Mouse (Mus musculus) heart, postnatal 0 days (tissue): ENCODE results near the gene Cep164. TPM values are rescaled to one million over a fixed set of nuclear protein-coding genes. Genes with fewer than 3 reads are reported as not detected.

ENCODE experiments used
- ATAC-seq: fragments of 200-750 bp; cut with Nextera tagmentation; 2 replicates; pipeline ENCODE4 v1.8.0; 2017; ENCODE audit warnings: low read depth, moderate number of reproducible peaks, moderate library complexity; ENCODE audit not compliant: insufficient read depth
- DNase-seq: peaks from one replicate; pipeline ENCODE4 v3.0.0-alpha.2; 2016; ENCODE audit warnings: low spot score
- H3K27ac ChIP-seq: fragments of 300-500 bp; sonication (generic); 2 replicates; pipeline ENCODE4 v1.5.1; 2014; ENCODE audit warnings: low read depth, mild to moderate bottlenecking
- H3K27me3 ChIP-seq: fragments of 300-500 bp; sonication (generic); 2 replicates; pipeline ENCODE4 v1.6.1; 2014; ENCODE audit warnings: low read length, mixed read lengths; ENCODE audit not compliant: control insufficient read depth, insufficient read depth
- H3K36me3 ChIP-seq: fragments of 300-500 bp; sonication (generic); replicated peaks from 2 replicates; pipeline ENCODE4 v1.6.1; 2014; ENCODE audit warnings: low read length, mixed read lengths; ENCODE audit not compliant: control insufficient read depth, insufficient read depth
- H3K4me1 ChIP-seq: fragments of 300-500 bp; sonication (generic); 2 replicates; pipeline ENCODE4 v1.6.1; 2014; ENCODE audit warnings: antibody characterized with exemption; ENCODE audit not compliant: control insufficient read depth, insufficient read depth
- H3K4me2 ChIP-seq: fragments of 300-500 bp; sonication (generic); 2 replicates; pipeline ENCODE4 v1.6.1; 2014; ENCODE audit warnings: low read depth, mild to moderate bottlenecking, low read length, moderate library complexity
- H3K4me3 ChIP-seq: fragments of 300-500 bp; sonication (generic); 2 replicates; pipeline ENCODE4 v1.5.1; 2014; ENCODE audit warnings: low read depth, low read length
- H3K9ac ChIP-seq: fragments of 300-500 bp; sonication (generic); replicated peaks from 2 replicates; pipeline ENCODE4 v1.6.1; 2014; ENCODE audit warnings: low read depth, low read length, mixed read lengths
- H3K9me3 ChIP-seq: fragments of 300-500 bp; sonication (generic); replicated peaks from 2 replicates; pipeline ENCODE4 v1.6.1; 2016; ENCODE audit warnings: low read length; ENCODE audit not compliant: control insufficient read depth
- CTCF ChIP-seq: IDR thresholded peaks from 2 replicates; pipeline ENCODE4 v1.5.1; 2016; ENCODE audit warnings: antibody characterized with exemption, control low read depth, low read depth
- EP300 ChIP-seq: IDR thresholded peaks from 2 replicates; pipeline ENCODE4 v1.6.1; 2016; ENCODE audit warnings: antibody characterized with exemption, low read depth
- WGBS: fragments of 180-500 bp; shearing (Covaris S2); extraction: QIAGEN DNeasy Blood & Tissue Kit; methylation state at CpG from one replicate; pipeline ENCODE4 v1.1.7; 2014; 5-methylcytosine and 5-hydroxymethylcytosine counted together
- polyA plus RNA-seq: library from polyadenylated mRNA; unstranded; fragments of >200 nt; fragmentation: Nextera tagmentation; extraction: Ambion mirVana; gene quantifications from 2 replicates; pipeline ENCODE4 v1.2.1, GENCODE M21; 2015
- total RNA-seq: library from RNA; depleted of rRNA; stranded (reverse); fragments of >200 nt; gene quantifications from 2 replicates; pipeline ENCODE4 v1.2.3, GENCODE M21; 2014; ENCODE audit warnings: low replicate concordance

Gene Cep164
- total and polyA plus RNA-seq, 2 experiments from 2014 or later: 7.0 to 29.8 TPM

DNA sequence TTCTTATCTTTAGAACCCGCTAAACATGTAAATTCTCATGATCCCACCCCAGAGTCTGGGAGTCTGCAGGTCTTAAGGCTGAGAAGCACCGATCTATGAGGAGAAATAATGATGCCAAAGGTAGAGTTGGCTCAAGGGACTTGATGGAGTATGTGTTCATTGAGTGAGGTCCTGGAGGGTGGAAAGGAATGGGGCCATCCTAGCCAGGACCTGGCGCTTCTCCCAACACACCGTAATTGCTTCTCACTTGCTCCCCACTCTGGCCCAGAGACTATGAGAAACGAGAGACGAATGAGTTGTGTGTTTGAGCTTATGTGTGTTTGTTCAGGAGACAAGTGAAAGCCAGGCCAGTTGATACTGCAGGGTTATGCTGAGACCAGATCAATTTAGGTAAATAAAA, 13.0 kb upstream of the Cep164 start:
- Histone ChIP-seq H3K9ac (no peak overlapping the region), H3K36me3 (no peaks in the 10 kb centered on the region), H3K9me3 (no peaks in the 10 kb centered on the region), H3K4me1 (peaks cover 27% of the 10 kb centered on the region), H3K4me3 (0 out of 2 replicates have a peak overlapping the region, but pooled peaks have one; percentile 88), H3K4me2 (peak overlapping the region; percentile 96), H3K27ac (no peak overlapping the region), H3K27me3 (no peaks in the 10 kb centered on the region)
- no peak for ATAC-seq
- WGBS: 77% methylated on average over 6 of the region's 6 CpGs
- TF ChIP-seq EP300 (no peak), CTCF (no peak)
- no peak for DNase-seq

DNA sequence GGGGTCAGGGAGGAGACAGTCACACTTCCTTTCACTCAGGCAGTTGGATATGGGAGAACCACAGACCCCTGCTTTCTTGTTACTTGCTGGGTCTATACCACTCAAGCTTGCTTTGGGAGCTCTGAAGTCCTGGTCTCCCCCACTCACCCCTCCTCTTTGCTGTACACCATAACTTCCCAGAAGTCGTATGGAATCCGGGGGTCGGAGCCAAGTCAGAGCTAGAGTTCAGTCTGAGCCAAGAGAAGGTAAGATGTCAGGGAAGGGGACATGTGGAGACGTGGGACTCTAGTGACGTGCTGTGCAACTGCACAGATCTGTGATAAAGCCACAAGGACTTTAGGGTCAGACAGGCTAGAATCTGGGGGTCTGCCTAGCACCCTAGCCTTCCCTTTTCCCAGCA, 11.8 kb upstream of the Cep164 start:
- Histone ChIP-seq H3K27ac (peak overlapping the region; percentile 74), H3K9ac (peak overlapping the region; percentile 88), H3K9me3 (no peaks in the 10 kb centered on the region), H3K4me1 (peaks cover 27% of the 10 kb centered on the region), H3K4me3 (peak overlapping the region; percentile 88), H3K36me3 (no peaks in the 10 kb centered on the region), H3K4me2 (peak overlapping the region; percentile 96), H3K27me3 (no peaks in the 10 kb centered on the region)
- WGBS: 17% methylated on average over 5 of the region's 5 CpGs
- 0 out of 2 replicates have a peak, but pooled peaks have one; percentile 13 for ATAC-seq
- TF ChIP-seq CTCF (no peak), EP300 (no peak)
- peak; percentile 66 for DNase-seq

DNA sequence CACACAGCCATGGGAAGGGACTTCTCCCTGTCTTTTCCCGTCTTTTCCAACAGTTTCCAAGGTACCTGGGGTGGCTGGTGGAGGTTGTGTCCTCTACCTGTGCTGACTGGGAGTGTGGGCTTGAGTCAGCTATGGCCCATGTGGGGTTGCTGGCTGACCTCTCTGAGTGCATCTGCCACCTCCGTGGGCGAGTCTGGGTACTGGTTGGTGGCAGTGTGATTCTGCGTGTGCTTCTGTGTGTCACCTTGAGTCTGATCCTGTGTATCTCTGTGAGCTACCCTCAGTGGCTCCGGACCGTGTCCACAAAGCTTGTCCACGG, 11.4 kb upstream of the Cep164 start:
- TF ChIP-seq EP300: no peak
- no peak for TF ChIP-seq CTCF
- Histone ChIP-seq H3K9me3 (no peaks in the 10 kb centered on the region), H3K27me3 (no peaks in the 10 kb centered on the region), H3K4me1 (peaks cover 27% of the 10 kb centered on the region), H3K9ac (peak overlapping the region; percentile 88), H3K36me3 (no peaks in the 10 kb centered on the region), H3K4me2 (peak overlapping the region; percentile 96), H3K4me3 (peak overlapping the region; percentile 88), H3K27ac (peak overlapping the region; percentile 74)
- DNase-seq (no peak), ATAC-seq (0 out of 2 replicates have a peak, but pooled peaks have one; percentile 7)
- whole genome bisulfite sequencing: 31% methylated on average over 7 of the region's 7 CpGs

DNA sequence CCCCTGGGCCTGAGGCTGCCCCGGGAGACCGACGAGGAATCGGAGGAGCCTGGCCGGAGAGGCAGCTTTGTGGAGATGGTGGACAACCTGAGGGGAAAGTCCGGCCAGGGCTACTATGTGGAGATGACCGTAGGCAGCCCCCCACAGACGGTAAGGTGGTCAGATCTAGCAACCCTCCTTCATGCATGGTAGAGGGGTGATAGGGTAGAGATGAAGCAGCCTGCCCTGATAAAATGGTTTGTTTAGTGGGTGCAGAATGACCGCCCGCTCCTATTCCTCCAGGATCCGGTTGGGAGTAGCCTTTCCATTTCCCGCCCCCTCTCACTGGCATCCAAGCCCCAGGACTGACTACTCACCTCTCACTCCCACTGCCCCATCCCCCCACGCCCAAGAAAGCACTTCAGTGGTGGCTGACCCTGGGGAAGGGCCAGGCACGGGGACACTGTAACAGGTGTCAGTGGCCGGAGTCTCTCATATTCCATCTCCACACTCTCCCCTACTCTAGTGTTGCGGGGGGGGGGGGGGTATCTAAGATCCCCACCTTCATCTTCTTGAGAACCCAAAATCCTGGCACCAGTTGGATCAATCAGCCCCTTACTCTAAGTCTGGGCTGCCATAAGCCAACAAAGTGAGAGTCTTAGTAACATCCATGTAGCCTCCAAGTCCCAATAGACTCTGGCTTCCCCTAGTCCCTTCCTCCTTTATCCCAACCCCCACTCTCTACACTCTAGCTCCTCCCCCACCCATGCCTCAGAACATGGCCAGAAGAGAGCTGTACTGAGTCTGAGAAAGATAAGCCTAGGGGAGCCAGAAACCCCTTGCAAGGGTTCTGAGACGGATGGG, 10.9 kb upstream of the Cep164 start:
- Histone ChIP-seq H3K4me2 (peak overlapping the region; percentile 96), H3K9ac (peak overlapping the region; percentile 88), H3K9me3 (no peaks in the 10 kb centered on the region), H3K27me3 (no peaks in the 10 kb centered on the region), H3K27ac (peak overlapping the region; percentile 74), H3K36me3 (no peaks in the 10 kb centered on the region), H3K4me1 (peaks cover 27% of the 10 kb centered on the region), H3K4me3 (peak overlapping the region; percentile 88)
- 6% methylated on average over 17 of the region's 17 CpGs for WGBS
- no peak for TF ChIP-seq CTCF
- TF ChIP-seq EP300: no peak
- ATAC-seq (peak; percentile 50), DNase-seq (peak; percentile 31)

DNA sequence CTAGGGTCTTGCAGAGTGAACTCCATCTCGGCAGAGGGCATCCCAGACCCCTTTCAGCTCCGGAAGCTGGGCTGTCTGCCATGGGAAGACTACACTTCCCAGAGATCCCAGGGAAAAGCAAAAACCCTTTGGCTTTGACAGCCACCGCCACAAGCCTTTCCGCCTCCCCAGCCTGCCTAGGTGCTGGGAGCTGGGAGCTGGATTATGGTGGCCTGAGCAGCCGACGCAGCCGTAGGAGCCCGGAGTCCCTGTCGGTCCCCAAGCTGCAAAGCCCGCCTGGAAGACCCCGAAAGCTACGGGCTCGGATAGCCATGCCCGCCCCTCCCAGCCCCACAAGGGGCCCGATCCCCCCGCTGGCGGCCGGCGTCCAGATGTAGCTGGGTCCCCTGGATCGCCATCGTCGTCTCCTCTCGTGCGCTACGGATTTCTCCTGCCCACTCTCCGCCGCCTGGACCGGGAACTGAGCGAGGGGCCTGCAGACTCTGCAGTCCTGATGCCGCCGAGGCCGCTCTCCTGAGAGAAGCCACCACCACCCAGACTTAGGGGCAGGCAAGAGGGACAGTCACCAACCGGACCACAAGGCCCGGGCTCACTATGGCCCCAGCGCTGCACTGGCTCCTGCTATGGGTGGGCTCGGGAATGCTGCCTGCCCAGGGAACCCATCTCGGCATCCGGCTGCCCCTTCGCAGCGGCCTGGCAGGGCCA, 10.1 kb upstream of the Cep164 start, which contains the start of gene Bace1:
Gene Bace1 (plus strand): TSS at position 147 of the 705 bp plus-strand sequence.
- peak within 1 kb of the TSS; percentile 74 for H3K27ac ChIP-seq
- peak within 1 kb of the TSS; percentile 88 for H3K9ac ChIP-seq
- H3K27me3 ChIP-seq: no peaks in the 10 kb centered on the region
- no peaks in the 10 kb centered on the region for H3K36me3 ChIP-seq
- peak within 1 kb of the TSS; percentile 96 for H3K4me2 ChIP-seq
- ATAC-seq (peak; percentile 84), DNase-seq (peak; percentile 92)
- peak within 1 kb of the TSS; percentile 88 for H3K4me3 ChIP-seq
- H3K4me1 ChIP-seq: peaks cover 27% of the 10 kb centered on the region
- TF ChIP-seq CTCF: peak; percentile 55
- no peak for TF ChIP-seq EP300
- no peaks in the 10 kb centered on the region for H3K9me3 ChIP-seq
- under 1% methylated on average over 40 of the region's 40 CpGs for WGBS
